Mouse (Mus musculus) ES-CJ7 (cell line): ENCODE measurements around the gene Catsperg1.
"Not testable (repeated sequence)": the region's sequence is repeated elsewhere in the genome, so short reads cannot be mapped to it uniquely, and the experiment has no call there.

ENCODE experiments used
- DNase-seq: peaks from one replicate; pipeline ENCODE4 v3.0.0; 2011; ENCODE audit warnings: low read depth, low spot score

Gene Catsperg1

GRCm38 (mm10) chr7:29213675-29214082 lies at the start of gene Catsperg1:
Gene Catsperg1 (minus strand): TSS chr7:29214035.
- DNase-seq, result peak; percentile 98

DNA sequence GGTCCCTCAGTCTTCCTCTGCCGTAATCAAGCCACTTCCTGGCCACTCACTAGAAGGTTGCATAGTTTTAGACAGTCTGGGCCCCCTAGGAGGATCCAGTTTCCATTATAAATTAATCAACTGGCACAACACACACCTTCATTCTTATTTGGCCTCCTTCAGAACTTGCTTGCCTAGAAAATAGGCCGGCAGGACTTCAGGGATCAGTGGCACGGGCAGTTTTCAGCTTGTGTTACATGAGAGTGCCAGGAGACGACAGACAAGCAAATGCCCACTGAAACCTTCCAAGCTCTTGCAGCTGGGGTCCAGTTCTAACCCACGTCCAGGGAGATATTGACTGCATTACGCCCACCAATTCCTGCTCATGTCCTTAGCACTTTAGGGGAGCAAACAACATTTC lies 48.3 kb upstream of the Catsperg1 start:
- no peak for DNase-seq

GRCm38 (mm10) chr7:29259781-29260730 lies 46.2 kb upstream of the Catsperg1 start:
- DNase-seq, result no peak

- no peak for DNase-seq
These were observed 43.5 kb upstream of the Catsperg1 start for GRCm38 (mm10) chr7:29257368-29257767.

- no peak for DNase-seq
These were observed 42.0 kb upstream of the Catsperg1 start for GRCm38 (mm10) chr7:29255875-29256274.

DNA sequence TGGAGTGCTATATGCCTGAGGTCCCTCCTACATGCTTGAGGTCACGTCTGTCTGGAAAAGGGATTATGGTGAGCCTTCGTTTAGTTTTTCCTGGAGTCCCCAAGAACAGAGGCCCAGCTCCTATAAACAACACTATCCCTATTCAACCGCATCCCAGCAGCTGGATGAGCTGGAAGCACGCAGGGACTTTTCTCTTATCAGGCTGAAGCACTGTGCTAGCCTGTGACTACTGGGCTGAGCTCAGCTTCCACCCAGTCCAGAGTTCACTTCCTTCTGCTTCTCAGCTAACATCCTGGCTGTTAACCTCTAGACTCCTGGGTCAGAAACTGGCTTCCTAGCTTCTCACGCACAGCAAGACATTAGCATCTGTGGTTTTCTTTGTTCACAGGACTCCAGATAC lies 40.0 kb upstream of the Catsperg1 start:
- DNase-seq, result no peak

- DNase-seq, result no peak
These were observed 37.3 kb upstream of the Catsperg1 start for GRCm38 (mm10) chr7:29251166-29251565.

DNA sequence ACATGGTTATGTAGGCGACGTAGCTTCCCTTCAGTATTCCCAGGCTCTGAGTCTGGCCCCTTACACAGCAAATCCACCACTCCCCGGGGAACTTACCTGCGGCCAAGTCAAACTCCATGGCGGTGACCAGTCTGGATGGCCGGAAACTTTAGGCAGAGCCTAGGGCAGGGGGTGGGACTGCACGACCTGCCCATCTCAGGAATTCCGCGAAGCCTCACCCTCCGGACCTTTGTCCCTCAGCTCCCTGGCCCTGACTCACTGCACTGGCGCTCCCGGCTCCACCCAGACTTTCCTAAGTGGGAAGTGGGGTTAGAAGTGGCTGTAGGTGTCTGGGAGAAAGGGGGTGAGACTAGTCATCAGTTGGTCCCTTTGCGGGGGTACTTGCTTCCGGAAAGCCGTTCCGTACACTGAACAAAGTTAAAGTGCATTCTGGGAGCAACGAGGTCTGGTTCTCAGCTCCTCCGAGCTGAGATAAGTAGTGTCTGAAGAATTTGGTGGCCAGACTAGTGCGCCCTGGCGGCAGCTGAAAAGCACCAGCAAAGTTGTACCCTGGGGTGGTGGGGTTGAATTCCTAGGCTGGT lies 34.5 kb upstream of the Catsperg1 start, which contains the start of gene 2200002D01Rik:
TSS of gene 2200002D01Rik (minus strand) at position 206 of the 581 bp plus-strand sequence.
- peak; percentile 61 for DNase-seq

DNA sequence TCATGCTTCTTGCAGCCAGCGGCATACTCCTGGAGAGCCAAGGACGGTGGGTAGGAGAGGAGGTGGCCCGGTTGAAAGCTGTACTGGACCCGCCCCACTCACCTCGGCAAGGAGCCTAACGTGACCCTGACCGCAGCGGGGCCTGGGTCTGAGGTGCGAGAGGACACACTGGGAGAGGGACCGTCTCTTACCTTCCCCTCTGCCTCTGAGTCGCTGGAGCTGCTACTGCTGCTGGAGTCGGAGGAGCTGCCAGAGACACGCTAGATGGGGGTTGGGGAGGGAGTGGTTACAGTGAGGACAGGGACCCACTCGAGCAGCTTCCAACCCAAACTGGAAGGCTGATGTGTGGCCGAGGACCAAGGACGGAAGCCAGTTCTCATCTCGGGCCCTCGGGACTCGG lies 33.9 kb upstream of the Catsperg1 start:
- DNase-seq, result peak; percentile 27

GRCm38 (mm10) chr7:29247314-29247700 lies 33.5 kb upstream of the Catsperg1 start:
- peak; percentile 85 for DNase-seq

GRCm38 (mm10) chr7:29246619-29247313 lies 32.9 kb upstream of the Catsperg1 start:
- no peak for DNase-seq

GRCm38 (mm10) chr7:29246015-29246414 lies 32.2 kb upstream of the Catsperg1 start:
- DNase-seq, result no peak

DNA sequence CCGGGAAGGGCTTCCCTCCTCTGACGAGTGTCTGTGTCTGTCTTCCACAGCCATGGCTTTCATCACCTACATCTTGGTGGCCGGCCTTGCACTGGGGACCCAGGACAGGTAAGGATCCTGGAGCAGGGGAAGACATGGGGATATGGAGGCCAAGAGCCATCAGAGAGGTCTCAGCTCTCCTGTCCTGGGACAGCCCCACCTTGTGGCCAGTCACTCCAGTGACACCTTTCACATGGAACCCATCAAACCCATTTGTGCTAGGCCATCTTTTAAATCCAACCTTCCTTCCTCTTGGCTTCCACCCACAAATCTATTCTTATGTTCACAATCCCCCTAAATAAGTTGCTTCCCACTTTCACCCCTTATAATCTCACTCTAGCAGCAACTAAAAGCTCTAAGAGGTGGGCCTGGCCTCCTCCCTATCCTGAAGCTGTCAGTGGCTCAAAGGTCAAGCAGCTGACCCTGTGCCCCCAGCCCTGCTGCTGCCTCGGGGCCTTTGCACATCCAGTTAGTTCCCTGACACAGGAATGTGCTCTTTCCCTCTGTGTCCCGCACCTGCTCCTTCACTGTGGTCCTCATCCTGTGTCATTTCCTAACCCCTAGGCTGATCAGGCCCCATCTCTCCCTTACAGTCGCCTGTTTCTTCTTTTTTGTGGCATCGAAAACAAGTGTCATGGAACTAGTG lies 31.0 kb upstream of the Catsperg1 start:
- DNase-seq, result peak; percentile 71

GRCm38 (mm10) chr7:29238019-29238967 lies 24.5 kb upstream of the Catsperg1 start, which contains the start of gene Yif1b:
Gene Yif1b (plus strand): TSS chr7:29238329.
- DNase-seq, result peak; percentile 100

- not testable (repeated sequence) for DNase-seq
These were observed 23.8 kb upstream of the Catsperg1 start for GRCm38 (mm10) chr7:29237596-29237995.

GRCm38 (mm10) chr7:29236593-29236992 lies 22.8 kb upstream of the Catsperg1 start:
- DNase-seq, result no peak

DNA sequence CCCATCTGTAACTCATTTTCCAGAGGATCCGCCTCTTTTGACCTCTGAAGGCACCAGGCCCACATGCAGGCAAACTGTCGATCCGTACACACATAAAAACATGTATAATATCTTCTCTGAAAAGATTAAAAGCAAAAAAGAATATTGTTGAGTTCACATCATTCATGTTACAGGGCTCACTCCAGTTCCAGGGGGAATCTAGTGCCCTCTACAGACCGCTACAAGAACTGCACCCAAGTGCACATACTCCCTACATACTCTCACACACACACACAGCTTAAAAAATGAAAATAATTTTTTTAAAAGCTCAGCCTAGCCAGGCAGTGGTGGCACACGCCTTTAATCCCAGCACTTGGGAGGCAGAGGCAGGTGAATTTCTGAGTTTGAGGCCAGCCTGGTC lies 20.8 kb upstream of the Catsperg1 start:
- DNase-seq, result peak; percentile 59

DNA sequence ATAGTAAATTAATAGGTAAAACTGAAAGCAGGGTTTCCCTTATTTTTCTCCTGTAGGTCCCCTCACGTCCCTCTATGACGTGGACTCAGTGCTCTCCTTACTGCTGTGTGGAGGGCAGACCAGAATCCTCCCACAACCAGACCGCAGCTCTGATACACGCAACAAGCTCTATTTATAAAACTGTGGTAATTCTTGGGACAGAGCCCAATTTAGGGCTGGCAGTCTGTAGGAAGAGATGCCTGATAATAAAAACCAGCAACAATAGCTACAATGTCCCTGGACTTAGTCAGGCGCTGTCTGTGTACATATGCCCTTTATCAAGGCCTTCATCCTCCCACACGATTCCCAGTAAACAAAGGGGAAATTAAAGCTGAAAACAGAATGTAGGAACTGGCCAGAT lies 19.9 kb upstream of the Catsperg1 start:
- no peak for DNase-seq

- DNase-seq, result peak; percentile 27
These were observed 18.6 kb upstream of the Catsperg1 start, which contains the start of gene Kcnk6 for GRCm38 (mm10) chr7:29232247-29233013. Gene Kcnk6 (minus strand): TSS chr7:29232515.
